Mouse (Mus musculus) testis, adult 2 months (tissue): ENCODE results near the gene Tmem161b. TPM values are rescaled to one million over a fixed set of nuclear protein-coding genes. Genes with fewer than 3 reads are reported as not detected.
"Not testable (repeated sequence)": the region's sequence is repeated elsewhere in the genome, so short reads cannot be mapped to it uniquely, and the experiment has no call there.

Source experiments
- H3K27ac ChIP-seq: fragments of 200-500 bp; 2 replicates; pipeline ENCODE4 v1.5.1; 2012; ENCODE audit warnings: low read depth, low read length; ENCODE audit not compliant: control insufficient read depth, insufficient read depth
- H3K27me3 ChIP-seq: fragments of 200-500 bp; 2 replicates; pipeline ENCODE4 v1.6.1; 2012; ENCODE audit warnings: mild to moderate bottlenecking, low read length, moderate library complexity; ENCODE audit not compliant: control insufficient read depth, insufficient read depth
- H3K36me3 ChIP-seq: fragments of 200-500 bp; 2 replicates; pipeline ENCODE4 v1.6.1; 2012; ENCODE audit warnings: mild to moderate bottlenecking, low read length; ENCODE audit not compliant: control insufficient read depth, insufficient read depth
- H3K4me1 ChIP-seq: fragments of 200-500 bp; 2 replicates; pipeline ENCODE4 v1.6.1; 2012; ENCODE audit warnings: low read length; ENCODE audit not compliant: control insufficient read depth, insufficient read depth
- H3K4me3 ChIP-seq: fragments of 200-500 bp; 2 replicates; pipeline ENCODE4 v1.5.1; 2012; ENCODE audit warnings: low read depth, mild to moderate bottlenecking, low read length, moderate library complexity, mixed read lengths; ENCODE audit not compliant: control insufficient read depth
- CTCF ChIP-seq: fragments of 200-500 bp; IDR thresholded peaks from 2 replicates; pipeline ENCODE4 v1.5.1; 2012; ENCODE audit warnings: low read depth, mild to moderate bottlenecking, inconsistent platforms, low read length, moderate library complexity; ENCODE audit not compliant: control insufficient read depth, insufficient read depth, insufficient replicate concordance
- POLR2A ChIP-seq: fragments of 200-500 bp; IDR thresholded peaks from 2 replicates; pipeline ENCODE4 v1.6.1; 2012; ENCODE audit warnings: low read depth, mild to moderate bottlenecking, inconsistent platforms, low read length, moderate library complexity; ENCODE audit not compliant: control insufficient read depth
- polyA plus RNA-seq: library from polyadenylated mRNA; depleted of rRNA; stranded (reverse); fragments of >200 nt; gene quantifications from 2 replicates; pipeline ENCODE4 v1.2.3, GENCODE M21; 2012; rRNA removed

Gene Tmem161b
- polyA plus RNA-seq = 13.3 and 18.2 TPM in 2 replicates

- Histone ChIP-seq H3K27me3 (no peaks in the 10 kb centered on the region), H3K36me3 (no peaks in the 10 kb centered on the region), H3K27ac (peak within 1 kb of the TSS; percentile 99), H3K4me1 (no peaks in the 10 kb centered on the region), H3K4me3 (peak within 1 kb of the TSS; percentile 100)
- peak; percentile 83 for TF ChIP-seq POLR2A
- no peak for TF ChIP-seq CTCF
Measured at GRCm38 (mm10) chr13:84221820-84222681, at the start of gene Tmem161b. Tmem161b (plus strand) TSS chr13:84222296.

- H3K4me1 ChIP-seq, H3K4me3 ChIP-seq, H3K27me3 ChIP-seq, H3K36me3 ChIP-seq, H3K27ac ChIP-seq: not testable (repeated sequence)
Measured at GRCm38 (mm10) chr13:84185835-84186234, 36.3 kb upstream of the Tmem161b start.

GRCm38 (mm10) chr13:84192723-84193122, 29.4 kb upstream of the Tmem161b start:
- Histone ChIP-seq H3K4me3 (no peak overlapping the region), H3K36me3 (no peaks in the 10 kb centered on the region), H3K27me3 (no peaks in the 10 kb centered on the region), H3K27ac (no peak overlapping the region), H3K4me1 (no peaks in the 10 kb centered on the region)
- TF ChIP-seq POLR2A (no peak), CTCF (no peak)

GRCm38 (mm10) chr13:84222682-84222992, 541 bp downstream of the Tmem161b start:
- H3K4me1 ChIP-seq = no peaks in the 10 kb centered on the region
- H3K4me3 ChIP-seq = peak overlapping the region; percentile 100
- H3K27me3 ChIP-seq = no peaks in the 10 kb centered on the region
- H3K27ac ChIP-seq = peak overlapping the region; percentile 99
- H3K36me3 ChIP-seq = no peaks in the 10 kb centered on the region
- TF ChIP-seq POLR2A (no peak), CTCF (no peak)

- H3K27ac ChIP-seq = peak overlapping the region; percentile 99
- peak overlapping the region; percentile 100; the same call in 1 of the 2 replicates for H3K4me3 ChIP-seq
- H3K4me1 ChIP-seq = no peaks in the 10 kb centered on the region
- no peak for TF ChIP-seq CTCF
- no peak for TF ChIP-seq POLR2A
- no peaks in the 10 kb centered on the region for H3K36me3 ChIP-seq
- H3K27me3 ChIP-seq = no peaks in the 10 kb centered on the region
Measured at GRCm38 (mm10) chr13:84223018-84223417, 922 bp downstream of the Tmem161b start.

- Histone ChIP-seq H3K36me3 (no peaks in the 10 kb centered on the region), H3K4me3 (no peak overlapping the region), H3K4me1 (no peaks in the 10 kb centered on the region), H3K27ac (no peak overlapping the region), H3K27me3 (no peaks in the 10 kb centered on the region)
- TF ChIP-seq CTCF (no peak), POLR2A (no peak)
Measured at GRCm38 (mm10) chr13:84234019-84234418, 11.9 kb downstream of the Tmem161b start.

- Histone ChIP-seq H3K36me3 (no peaks in the 10 kb centered on the region), H3K4me3 (no peak overlapping the region), H3K4me1 (no peaks in the 10 kb centered on the region), H3K27me3 (no peaks in the 10 kb centered on the region), H3K27ac (no peak overlapping the region)
- TF ChIP-seq POLR2A (no peak), CTCF (no peak)
Measured at GRCm38 (mm10) chr13:84236768-84237167, 14.7 kb downstream of the Tmem161b start.
